11 mouse cellular contexts compared by ENCODE assay signal in the genomic region with DNA sequence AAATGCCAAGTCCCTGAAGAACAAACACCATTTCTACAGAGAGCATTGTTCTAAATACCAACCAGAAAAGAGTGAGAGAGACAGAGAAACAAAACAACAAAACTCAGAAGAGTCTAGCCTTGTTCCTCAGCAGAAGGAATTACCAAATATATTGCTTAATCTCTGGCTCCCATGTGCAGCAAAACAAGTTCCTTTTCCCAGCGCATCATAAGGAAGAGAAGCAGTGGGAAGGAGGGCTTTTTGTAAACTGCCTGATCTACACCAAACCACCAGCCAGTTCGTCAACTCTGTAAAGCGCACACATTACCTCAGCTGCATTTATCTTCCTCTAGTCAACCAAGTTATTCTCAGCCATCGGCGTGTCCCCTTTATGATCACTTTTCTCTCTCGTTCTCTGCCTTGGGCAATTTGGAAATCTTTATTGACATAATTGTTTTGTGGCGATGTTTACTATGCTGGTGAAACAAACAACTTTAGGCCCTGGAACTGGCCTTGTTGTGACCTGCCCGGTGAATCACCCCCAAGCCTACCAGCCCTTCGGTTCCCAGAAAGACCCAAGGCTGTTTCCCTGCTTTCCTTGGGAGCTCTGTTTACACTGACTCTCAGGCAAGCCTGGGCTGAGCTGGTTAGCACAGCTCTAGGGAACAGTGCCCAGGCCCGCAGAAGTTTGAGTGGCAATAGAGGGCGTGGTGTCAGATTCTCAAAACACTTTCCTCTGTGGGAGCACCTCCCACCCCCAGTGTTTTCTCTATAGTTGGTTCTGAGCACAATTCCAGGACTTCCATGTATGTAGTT. TPM values are rescaled to one million over a fixed set of nuclear protein-coding genes. Genes with fewer than 3 reads are reported as not detected.
DNase-seq lines count a peak whose midpoint lies in the region; ATAC-seq and TF ChIP-seq lines count a peak whose summit lies in the region.
"Had no signal": no experiment of that assay in that cellular context is flagged by ENCODE, and none has a peak within 500 bp of the region (broad histone marks: within the 10 kb centered on the region; RNA-seq: fewer than 3 reads in every experiment).

No protein-coding gene starts in this region.

- peak; percentile 71 for ATAC-seq in lung, postnatal 0 days
- ATAC-seq in frontal cortex, adult (ENCODE audit: low TSS enrichment): no peak

- 69% methylated on average over 11 of the region's 11 CpGs for WGBS in lung, postnatal 0 days

- DNase-seq in adrenal gland, adult 2 months: peak; percentile 69
- no peak for DNase-seq in adrenal gland, postnatal 4 days (ENCODE audit: low spot score in 2 of 2)
- DNase-seq in ovary, postnatal 36 days (ENCODE audit: low spot score): peak; percentile 19
- no peak for DNase-seq in ovary, postnatal 14 days (ENCODE audit: low spot score)
- DNase-seq in lung, postnatal 0 days (ENCODE audit: low spot score): peak; percentile 48
- DNase-seq in layer of hippocampus, postnatal 36 days: no peak
- DNase-seq in spleen, adult 12 weeks (ENCODE audit: low spot score): no peak
- DNase-seq: cerebellum, postnatal 36 days; kidney, postnatal 4 days had no signal

- H3K9me3 ChIP-seq in lung, postnatal 0 days (ENCODE audit: low read length): no peaks in the 10 kb centered on the region
- H3K9me3 ChIP-seq: heart, embryonic 15.5 days had no signal

- H3K27me3 ChIP-seq in lung, postnatal 0 days (replicated peaks; ENCODE audit: insufficient read depth, low read length): no peaks in the 10 kb centered on the region
- H3K27me3 ChIP-seq: heart, embryonic 15.5 days had no signal

- H3K4me3 ChIP-seq in lung, postnatal 0 days (ENCODE audit: low read depth, low read length): no peak overlapping the region
- H3K4me3 ChIP-seq: heart, embryonic 15.5 days had no signal

- TF ChIP-seq EP300 in lung, postnatal 0 days (IDR thresholded peaks at IDR 0.05): no peak; the same call in none of the 2 replicates

- H3K4me1 ChIP-seq in lung, postnatal 0 days (ENCODE audit: insufficient read depth, low read depth, low read length): peaks cover 3% of the 10 kb centered on the region; the same call in 1 of the 2 replicates
- H3K4me1 ChIP-seq: heart, embryonic 15.5 days had no signal

- no peak for TF ChIP-seq CTCF in lung, postnatal 0 days (IDR thresholded peaks at IDR 0.05)

- H3K27ac ChIP-seq in lung, postnatal 0 days (ENCODE audit: low read length): peak overlapping the region; percentile 59
- H3K27ac ChIP-seq: heart, embryonic 15.5 days had no signal

- H3K9ac ChIP-seq in lung, postnatal 0 days (replicated peaks; ENCODE audit: low read depth): no peak overlapping the region
- H3K9ac ChIP-seq: heart, embryonic 15.5 days had no signal

- no peak overlapping the region for H3K4me2 ChIP-seq in lung, postnatal 0 days (replicated peaks; ENCODE audit: low read depth, low read length)
- H3K4me2 ChIP-seq: heart, embryonic 15.5 days had no signal

- no peaks in the 10 kb centered on the region for H3K36me3 ChIP-seq in lung, postnatal 0 days (ENCODE audit: insufficient read depth, low read length)
- H3K36me3 ChIP-seq: heart, embryonic 15.5 days had no signal

RNA-seq across cellular contexts. Expression of a gene that starts 34.8 kb away (rescaled TPM):
- total RNA-seq in adrenal gland, adult 2 months (2021): 100 to 1,000 TPM; 103 to 154 TPM
- polyA plus RNA-seq in adrenal gland, adult 2 months (2012; rRNA removed): 17.3 and 25.4 TPM in 2 replicates
- 100 to 1,000 TPM; 116 to 120 TPM for total RNA-seq in adrenal gland, postnatal 4 days (2021)
- polyA plus RNA-seq in lung, postnatal 0 days (2015; fragmentation: Nextera tagmentation; extraction: Ambion mirVana): 86.9 and 130 TPM in 2 replicates
- 100 to 1,000 TPM; 120 to 147 TPM for total RNA-seq in layer of hippocampus, postnatal 36 days (2021)

Comparison
In these comparisons a context has a peak if more than half of its experiments do, and no peak if none do; other contexts are left out.
1. DNase-seq: peak in adrenal gland, adult 2 months (single experiment), ovary, postnatal 36 days (single experiment) and lung, postnatal 0 days (single experiment); none in adrenal gland, postnatal 4 days (0 of 2), ovary, postnatal 14 days (single experiment), layer of hippocampus, postnatal 36 days (0 of 2) and spleen, adult 12 weeks (single experiment).